Mouse (Mus musculus) liver, adult 2 months (tissue): ENCODE data around the gene Slc43a2. TPM values are rescaled to one million over a fixed set of nuclear protein-coding genes. Genes with fewer than 3 reads are reported as not detected.
"Not testable (repeated sequence)": the region's sequence is repeated elsewhere in the genome, so short reads cannot be mapped to it uniquely, and the experiment has no call there.

Experiments
- DNase-seq: peaks from one replicate; pipeline ENCODE4 v3.0.0-alpha.2; 2011; ENCODE audit warnings: low read depth, low spot score; ENCODE audit errors: extremely low read depth
- H3K27ac ChIP-seq: fragments of 200-500 bp; replicated peaks from 2 replicates; pipeline ENCODE4 v1.5.1; 2012; ENCODE audit warnings: low read depth, mild to moderate bottlenecking, control low read depth, inconsistent platforms, low read length; ENCODE audit not compliant: insufficient read depth
- H3K27me3 ChIP-seq: fragments of 200-500 bp; 2 replicates; pipeline ENCODE4 v1.6.1; 2012; ENCODE audit warnings: mild to moderate bottlenecking, moderate library complexity, low read length, inconsistent platforms; ENCODE audit not compliant: control insufficient read depth, insufficient read depth
- H3K36me3 ChIP-seq: fragments of 200-500 bp; 2 replicates; pipeline ENCODE4 v1.6.1; 2012; ENCODE audit warnings: low read length, inconsistent platforms; ENCODE audit not compliant: control insufficient read depth, insufficient read depth
- H3K4me1 ChIP-seq: fragments of 200-500 bp; 2 replicates; pipeline ENCODE4 v1.6.1; 2011; ENCODE audit warnings: low read length; ENCODE audit not compliant: control insufficient read depth, insufficient read depth
- H3K4me3 ChIP-seq: fragments of 200-500 bp; 2 replicates; pipeline ENCODE4 v1.5.1; 2011; ENCODE audit warnings: low read depth, mild to moderate bottlenecking, control low read depth, low read length, moderate library complexity; ENCODE audit not compliant: insufficient read depth
- H3K79me2 ChIP-seq: fragments of 200-500 bp; 2 replicates; pipeline ENCODE4 v1.6.1; 2012; ENCODE audit warnings: inconsistent platforms, mild to moderate bottlenecking, low read length, moderate library complexity; ENCODE audit not compliant: control insufficient read depth, insufficient read depth
- H3K9ac ChIP-seq: fragments of 200-500 bp; 2 replicates; pipeline ENCODE4 v1.6.1; 2012; ENCODE audit warnings: low read depth, mild to moderate bottlenecking, control low read depth, inconsistent platforms, low read length
- CTCF ChIP-seq: fragments of 200-500 bp; IDR thresholded peaks from 2 replicates; pipeline ENCODE4 v1.5.1; 2011; ENCODE audit warnings: low read depth, low read length, control low read depth
- POLR2A ChIP-seq: fragments of 200-500 bp; IDR thresholded peaks from 2 replicates; pipeline ENCODE4 v1.6.1; 2011; ENCODE audit warnings: low read length, control low read depth; ENCODE audit not compliant: insufficient read depth; ENCODE audit errors: extremely low read depth
- whole genome bisulfite sequencing: fragments of 180-500 bp; shearing (Covaris S2); methylation state at CpG from one replicate; pipeline ENCODE4 v1.1.7; 2018; 5-methylcytosine and 5-hydroxymethylcytosine counted together
- polyA plus RNA-seq: library from polyadenylated mRNA; depleted of rRNA; stranded (reverse); fragments of >200 nt; gene quantifications from 2 replicates; pipeline ENCODE4 v1.2.3, GENCODE M21; 2012
- total RNA-seq: library from RNA; depleted of rRNA; stranded (reverse); fragments of >200 nt; gene quantifications from 2 replicates; pipeline ENCODE4 v1.2.3, GENCODE M21; 2014

The Slc43a2 gene
- total and polyA plus RNA-seq, 2 experiments, result 4.1 to 8.0 TPM

DNA sequence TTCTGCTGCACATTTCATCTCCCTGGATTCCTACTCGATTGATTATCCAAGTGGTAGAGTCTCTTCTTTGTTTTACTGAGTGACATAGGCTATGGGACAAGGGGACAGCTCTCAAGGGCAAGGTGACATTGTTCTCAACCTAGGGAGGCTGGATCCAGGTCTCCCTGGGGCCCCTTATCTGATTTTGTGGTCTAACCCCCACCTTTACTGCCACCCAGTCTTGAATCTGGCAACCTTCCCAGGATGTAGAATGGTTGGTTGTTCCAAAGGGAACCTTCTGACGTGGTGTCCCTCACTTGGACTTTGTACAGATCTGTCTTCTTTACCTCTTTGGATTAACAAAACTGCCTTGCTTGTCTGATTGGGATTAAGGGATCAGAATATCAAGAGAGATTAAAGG lies 63.9 kb downstream of the Slc43a2 start:
- peaks cover 15% of the 10 kb centered on the region for H3K4me1 ChIP-seq
- no peak overlapping the region for H3K4me3 ChIP-seq
- WGBS, result 44% methylated on average over 2 of the region's 2 CpGs
- H3K79me2 ChIP-seq, result no peaks in the 10 kb centered on the region; the same call in 1 of the 2 replicates
- peaks cover 18% of the 10 kb centered on the region; the same call in 1 of the 2 replicates for H3K36me3 ChIP-seq
- peak; percentile 46 for DNase-seq
- H3K9ac ChIP-seq, result no peak overlapping the region
- H3K27me3 ChIP-seq, result no peaks in the 10 kb centered on the region
- TF ChIP-seq POLR2A (no peak), CTCF (no peak)
- H3K27ac ChIP-seq, result no peak overlapping the region

DNA sequence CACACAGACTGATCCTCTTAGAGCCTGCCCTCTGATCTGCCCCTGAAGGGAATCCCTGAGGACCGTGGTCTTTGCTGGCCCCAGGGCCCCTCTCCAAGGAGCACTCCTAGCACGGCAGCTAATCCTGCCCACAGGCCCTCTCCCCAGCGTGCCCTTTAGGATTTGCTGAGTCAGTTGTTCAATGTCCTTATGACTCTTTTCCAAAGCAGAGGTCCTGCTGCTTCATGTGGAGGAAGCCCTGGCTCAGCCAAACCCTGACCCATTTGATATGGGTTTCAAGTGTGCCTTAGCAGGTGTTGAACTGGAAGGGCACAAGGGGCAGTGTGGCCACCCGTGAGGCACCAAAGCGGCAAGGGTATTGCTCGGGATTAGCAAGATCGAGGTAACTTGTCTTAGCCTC lies 64.3 kb downstream of the Slc43a2 start:
- Histone ChIP-seq H3K79me2 (no peaks in the 10 kb centered on the region; the same call in 1 of the 2 replicates), H3K36me3 (peaks cover 18% of the 10 kb centered on the region; the same call in 1 of the 2 replicates), H3K4me1 (peaks cover 15% of the 10 kb centered on the region), H3K9ac (no peak overlapping the region), H3K27me3 (no peaks in the 10 kb centered on the region), H3K4me3 (no peak overlapping the region), H3K27ac (peak overlapping the region; percentile 31; the same call in 1 of the 2 replicates)
- TF ChIP-seq CTCF (no peak), POLR2A (no peak)
- no peak for DNase-seq
- WGBS, result 57% methylated on average over 7 of the region's 7 CpGs

DNA sequence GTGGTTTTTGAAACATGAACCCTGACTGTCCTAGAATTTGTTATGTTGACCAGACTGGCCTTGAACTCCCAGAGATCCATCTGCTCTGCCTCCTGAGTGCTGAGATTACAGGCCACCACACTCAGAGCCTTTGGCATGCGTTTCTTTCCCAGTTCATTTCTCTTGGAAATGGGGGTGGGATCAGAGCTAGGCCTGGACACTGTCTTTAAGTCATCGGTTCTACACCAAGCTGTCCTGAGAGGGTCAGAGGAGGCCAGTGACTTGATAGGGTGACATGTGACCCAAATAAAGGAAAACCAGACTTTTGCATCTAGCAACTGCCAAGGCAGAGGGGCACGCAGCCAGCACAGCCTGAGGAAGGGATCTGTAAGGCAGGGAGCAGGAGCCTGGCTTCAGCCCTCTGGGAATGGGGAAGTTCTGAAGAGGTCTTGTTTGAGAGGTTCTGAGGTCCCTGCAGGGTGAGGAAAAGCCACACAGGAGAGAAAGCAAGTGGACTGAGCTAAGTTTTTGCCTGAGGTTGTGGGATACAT lies 65.3 kb downstream of the Slc43a2 start:
- 34% methylated on average over 3 of the region's 3 CpGs for WGBS
- no peak overlapping the region for H3K27ac ChIP-seq
- no peaks in the 10 kb centered on the region; the same call in 1 of the 2 replicates for H3K79me2 ChIP-seq
- peak; percentile 63 for DNase-seq
- peaks cover 13% of the 10 kb centered on the region for H3K4me1 ChIP-seq
- no peaks in the 10 kb centered on the region for H3K27me3 ChIP-seq
- H3K9ac ChIP-seq, result no peak overlapping the region
- no peak overlapping the region for H3K4me3 ChIP-seq
- peaks cover 22% of the 10 kb centered on the region; the same call in 1 of the 2 replicates for H3K36me3 ChIP-seq
- TF ChIP-seq CTCF (no peak), POLR2A (no peak)

DNA sequence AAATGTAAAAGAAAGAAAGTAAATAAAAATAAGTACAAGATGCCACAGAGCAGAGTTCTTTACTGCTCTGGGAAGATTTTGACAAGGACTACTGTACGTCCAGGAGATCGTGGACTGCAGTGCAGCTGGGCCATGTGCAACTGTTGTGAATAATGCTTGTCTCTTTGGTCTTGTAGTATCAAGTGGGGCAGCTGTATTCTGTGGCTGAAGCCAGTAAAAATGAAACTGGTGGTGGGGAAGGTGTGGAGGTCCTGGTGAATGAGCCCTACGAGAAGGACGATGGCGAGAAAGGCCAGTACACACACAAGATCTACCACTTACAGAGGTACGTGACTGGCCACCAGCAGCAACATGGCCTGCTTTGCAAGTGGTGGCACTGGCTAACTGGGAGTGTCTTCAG lies 66.5 kb downstream of the Slc43a2 start:
- H3K36me3 ChIP-seq, result peaks cover 26% of the 10 kb centered on the region; the same call in 1 of the 2 replicates

GRCm38 (mm10) chr11:75599802-75600201 lies 68.3 kb downstream of the Slc43a2 start:
- H3K27me3 ChIP-seq, H3K27ac ChIP-seq, H3K9ac ChIP-seq, DNase-seq, H3K4me3 ChIP-seq, H3K79me2 ChIP-seq: not testable (repeated sequence)
- peaks cover 27% of the 10 kb centered on the region; the same call in 1 of the 2 replicates for H3K36me3 ChIP-seq
- H3K4me1 ChIP-seq, result peaks cover 13% of the 10 kb centered on the region
- 97% methylated on average over 17 of the region's 17 CpGs for WGBS

More for the DNA sequence above, 66.5 kb downstream of the Slc43a2 start:
- no peak overlapping the region for H3K9ac ChIP-seq
- 93% methylated on average over 6 of the region's 6 CpGs for WGBS
- no peak for DNase-seq
- H3K4me3 ChIP-seq, result no peak overlapping the region
- TF ChIP-seq POLR2A (no peak), CTCF (no peak)
- peaks cover 13% of the 10 kb centered on the region for H3K4me1 ChIP-seq
- no peaks in the 10 kb centered on the region; the same call in 1 of the 2 replicates for H3K79me2 ChIP-seq
- no peak overlapping the region for H3K27ac ChIP-seq
- no peaks in the 10 kb centered on the region for H3K27me3 ChIP-seq

DNA sequence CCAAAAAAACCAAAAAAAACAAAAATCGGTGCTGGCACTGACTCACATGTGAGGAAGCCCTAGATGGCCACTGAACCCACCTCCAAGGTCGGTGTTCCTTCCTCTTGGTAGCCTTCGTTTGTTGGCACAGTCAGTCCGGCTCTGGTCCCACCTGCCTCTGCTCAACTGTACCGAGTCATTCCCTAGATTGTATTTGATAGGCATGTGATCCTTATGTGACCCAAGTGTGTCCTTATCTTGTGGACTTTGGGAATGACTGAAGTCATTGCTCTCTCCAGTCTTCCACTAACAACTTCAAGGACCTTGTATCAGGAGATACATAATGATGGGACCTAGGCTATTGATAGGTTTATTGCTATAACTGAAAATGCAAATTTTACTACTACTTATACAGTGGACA lies 73.3 kb downstream of the Slc43a2 start:
- H3K36me3 ChIP-seq, result peaks cover 31% of the 10 kb centered on the region
- TF ChIP-seq POLR2A (no peak), CTCF (no peak)
- H3K4me1 ChIP-seq, result peaks cover 2% of the 10 kb centered on the region; the same call in 1 of the 2 replicates

More for the DNA sequence above, 73.3 kb downstream of the Slc43a2 start:
- H3K27me3 ChIP-seq, result no peaks in the 10 kb centered on the region
- no peak overlapping the region for H3K4me3 ChIP-seq
- H3K9ac ChIP-seq, result no peak overlapping the region
- 67% methylated on average over 5 of the region's 5 CpGs for WGBS
- no peaks in the 10 kb centered on the region; the same call in 1 of the 2 replicates for H3K79me2 ChIP-seq
- no peak for DNase-seq
- H3K27ac ChIP-seq, result no peak overlapping the region
